16 mouse cellular contexts compared by ENCODE assay signal in genomic region chr2:133416990-133417581, GRCm38 (mm10).
"Had no signal": no experiment of that assay in that cellular context is flagged by ENCODE, and none has a peak within 500 bp of the region (broad histone marks: within the 10 kb centered on the region; RNA-seq: fewer than 3 reads in every experiment).

No protein-coding gene starts in this region.

- H3K4me1 ChIP-seq: limb, embryonic 12.5 days; limb, embryonic 15.5 days; liver, embryonic 15.5 days had no signal

- H3K9me3 ChIP-seq: limb, embryonic 12.5 days; limb, embryonic 15.5 days; liver, embryonic 15.5 days had no signal

- H3K27me3 ChIP-seq: limb, embryonic 12.5 days; limb, embryonic 15.5 days; liver, embryonic 15.5 days had no signal

- DNase-seq: kidney, adult 18-20 months; kidney, adult 9 months; kidney, postnatal 14 days; kidney, postnatal 4 days; left cerebral cortex, postnatal 4 days; lung, adult 2 months; lung, postnatal 14 days; lung, postnatal 4 days; midbrain, embryonic 14.5 days; right cerebral cortex, adult 18-20 months; right cerebral cortex, postnatal 14 days; right cerebral cortex, postnatal 4 days; thymus, postnatal 25 days had no signal

- H3K27ac ChIP-seq: limb, embryonic 12.5 days; limb, embryonic 15.5 days; liver, embryonic 15.5 days had no signal

- H3K9ac ChIP-seq: limb, embryonic 12.5 days; limb, embryonic 15.5 days; liver, embryonic 15.5 days had no signal

- H3K4me2 ChIP-seq: limb, embryonic 12.5 days; limb, embryonic 15.5 days; liver, embryonic 15.5 days had no signal

- H3K4me3 ChIP-seq: limb, embryonic 12.5 days; limb, embryonic 15.5 days; liver, embryonic 15.5 days had no signal

- H3K36me3 ChIP-seq: limb, embryonic 12.5 days; limb, embryonic 15.5 days; liver, embryonic 15.5 days had no signal
